Mouse (Mus musculus) testis, adult 10 weeks (tissue): ENCODE results near the gene Vmn2r52. TPM values are rescaled to one million over a fixed set of nuclear protein-coding genes. Genes with fewer than 3 reads are reported as not detected.

Source experiments
- polyA plus RNA-seq: library from polyadenylated mRNA; stranded (reverse); fragments of 350-450 nt; fragmentation: Illumina TruSeq; extraction: RNeasy Lipid Tissue Mini Kit (QIAGEN cat#74804); gene quantifications from one replicate; pipeline ENCODE4 v1.2.3, GENCODE M21; 2014; ENCODE audit warnings: low read depth, low replicate concordance

Gene Vmn2r52
- not detected for polyA plus RNA-seq

DNA sequence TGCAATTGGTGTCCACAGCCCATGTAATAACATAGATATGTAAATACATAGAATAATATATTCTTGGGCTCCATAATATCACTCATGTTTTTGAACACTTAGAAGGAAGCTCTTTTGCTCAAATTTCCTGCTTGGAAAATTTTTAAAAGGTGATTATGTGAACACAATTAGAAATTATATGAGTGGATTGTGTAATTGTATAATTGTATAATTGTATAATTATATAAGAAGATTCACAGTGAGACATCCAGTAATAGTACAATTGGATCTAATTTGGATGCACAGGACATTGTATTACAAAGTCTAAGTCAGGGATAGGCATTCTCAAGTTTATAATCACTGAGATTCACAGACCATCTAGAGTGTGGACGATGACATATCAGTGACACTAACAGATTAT lies at the start of gene Vmn2r52:
Vmn2r52 (minus strand) TSS at position 101 of the 400 bp plus-strand sequence.

DNA sequence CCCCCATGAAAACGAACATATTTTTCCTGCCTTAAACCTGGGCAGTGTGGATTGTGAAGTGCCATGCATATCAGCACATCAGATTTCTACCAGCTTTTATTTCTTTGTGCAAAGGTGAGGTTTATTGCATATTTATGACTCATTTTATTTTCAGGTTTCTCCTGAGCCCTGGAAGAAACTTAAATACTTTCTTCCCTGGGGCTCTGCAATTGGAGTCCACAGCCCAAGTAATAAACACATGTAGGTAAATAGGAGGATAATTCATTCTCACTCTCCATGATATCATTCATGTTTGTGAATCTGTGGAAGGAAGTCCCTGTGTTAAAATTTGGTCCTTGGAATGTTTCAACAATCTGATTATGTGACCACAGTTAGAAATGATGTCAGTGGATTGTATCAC lies 70.7 kb downstream of the Vmn2r52 start, which contains the start of gene Vmn2r51:
Vmn2r51 (minus strand) TSS at position 101 of the 400 bp plus-strand sequence.

Other genes starting within 250 kb of the Vmn2r52 start
- not detected for gene Vmn2r48, start 223.0 kb downstream of the Vmn2r52 start, polyA plus RNA-seq
- gene Vmn2r49, start 184.3 kb downstream of the Vmn2r52 start, polyA plus RNA-seq: not detected
- not detected for gene Vmn2r50, start 123.3 kb downstream of the Vmn2r52 start, polyA plus RNA-seq
- gene Vmn2r51, start 70.8 kb downstream of the Vmn2r52 start, polyA plus RNA-seq: not detected
- 0.14 TPM for gene Vmn1r66, start 101.4 kb upstream of the Vmn2r52 start, polyA plus RNA-seq